Mouse (Mus musculus): Measurements from ENCODE around the gene Pea15a.
"Not testable (repeated sequence)": the region's sequence is repeated elsewhere in the genome, so short reads cannot be mapped to it uniquely, and the experiment has no call there.

Pea15a gene

DNA sequence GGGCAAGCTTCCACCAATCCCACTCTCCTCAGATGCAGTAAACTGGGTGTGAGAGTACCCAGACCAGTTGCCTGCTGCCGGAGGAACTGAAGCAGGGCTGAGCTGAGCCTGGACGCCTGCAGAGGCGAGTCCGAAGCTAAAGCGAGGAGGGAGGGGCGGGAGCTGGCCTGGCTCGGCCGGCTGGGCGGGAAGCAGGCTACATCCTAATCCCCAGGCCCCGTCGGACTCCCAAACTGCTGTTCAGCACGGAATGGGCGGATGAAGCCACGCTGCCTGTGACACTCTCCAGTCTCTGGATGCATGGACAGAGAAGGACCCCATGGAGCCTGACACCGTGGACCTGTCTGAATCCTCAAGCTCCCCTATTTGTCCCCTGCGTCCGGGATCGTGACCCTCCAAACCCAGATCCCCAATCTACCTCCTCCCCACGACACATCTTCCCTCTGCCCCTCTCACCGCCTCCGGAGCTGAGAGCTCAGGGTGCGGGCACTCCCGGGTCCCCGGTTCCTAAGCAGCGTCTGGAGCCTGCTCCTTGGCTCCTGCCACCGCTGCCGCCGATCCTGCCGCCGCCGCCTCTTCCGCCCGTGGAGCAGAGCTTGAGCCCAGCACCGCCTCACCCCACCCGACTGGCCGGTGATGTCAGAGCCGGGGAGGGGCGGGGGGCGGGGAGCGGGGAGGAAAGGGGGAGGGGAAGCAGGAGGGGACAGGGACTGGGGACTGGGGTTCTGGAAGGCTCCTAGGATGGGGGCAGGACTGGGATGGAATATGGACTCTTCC is at the start of gene Pea15a:
Pea15a (minus strand) TSS at position 664 of the 777 bp plus-strand sequence.
- DNase-seq (ENCODE audit: low spot score) = peak; percentile 67

DNA sequence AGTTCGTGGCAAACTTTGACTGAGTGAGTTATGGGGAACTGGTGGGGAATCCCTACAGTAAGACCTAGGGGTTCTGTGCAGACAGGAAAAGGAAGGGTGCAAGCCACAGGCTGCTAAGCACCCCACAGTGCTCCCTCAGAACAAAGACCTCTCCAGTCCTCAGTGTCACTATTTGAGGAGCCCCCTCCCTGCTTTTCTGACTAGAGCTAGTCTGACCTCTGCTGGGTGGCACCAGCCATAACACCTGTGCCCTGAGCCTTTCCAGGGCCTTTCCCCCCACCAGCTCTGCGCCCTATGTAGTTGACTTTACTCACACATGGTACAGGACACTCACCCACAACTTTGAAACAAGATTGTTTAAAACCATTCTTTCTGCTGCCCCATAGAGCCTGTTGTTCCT is 41.1 kb upstream of the Pea15a start:
- DNase-seq (ENCODE audit: low spot score) = no peak

DNA sequence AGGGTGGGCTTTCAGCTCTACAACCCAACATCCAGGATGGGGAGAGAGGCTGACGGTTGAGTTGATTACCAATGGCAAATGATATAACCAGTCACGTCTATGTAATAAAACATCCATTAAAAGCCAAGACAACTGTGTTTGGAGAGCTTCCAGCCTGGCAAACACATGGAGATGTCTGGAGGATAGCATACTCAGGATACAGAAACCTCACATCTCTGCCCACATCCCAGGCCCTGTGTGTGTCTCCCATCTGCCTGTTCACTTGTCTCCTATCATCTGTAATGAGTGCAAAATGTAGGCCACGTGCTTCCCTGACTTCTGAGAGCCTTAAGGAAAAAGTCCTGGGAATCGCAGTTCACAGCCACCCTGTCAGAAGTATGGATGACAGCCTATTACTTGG is 40.6 kb upstream of the Pea15a start:
- no peak for DNase-seq (ENCODE audit: low spot score)

DNA sequence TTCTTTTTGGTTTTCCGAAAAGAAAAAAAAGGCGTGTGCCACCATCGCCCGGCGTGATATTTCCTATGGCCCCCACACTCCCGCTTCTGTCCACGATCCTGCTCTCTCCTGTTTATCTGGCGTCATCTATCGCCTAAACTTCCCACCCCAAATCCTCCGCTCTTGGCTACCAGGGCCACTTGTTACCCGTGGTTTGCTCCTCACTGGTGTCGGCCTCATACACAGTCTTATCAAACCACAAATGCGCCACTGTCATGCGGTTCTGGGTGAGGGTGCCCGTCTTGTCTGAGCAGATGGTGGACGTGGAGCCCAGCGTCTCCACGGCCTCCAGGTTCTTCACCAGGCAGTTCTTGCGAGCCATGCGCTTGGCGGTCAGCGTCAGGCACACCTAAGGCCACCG is 38.0 kb upstream of the Pea15a start:
- not testable (repeated sequence) for DNase-seq (ENCODE audit: low spot score)

- DNase-seq (ENCODE audit: low spot score) = no peak
Measured at GRCm38 (mm10) chr1:172243547-172244205, 37.1 kb upstream of the Pea15a start.

DNA sequence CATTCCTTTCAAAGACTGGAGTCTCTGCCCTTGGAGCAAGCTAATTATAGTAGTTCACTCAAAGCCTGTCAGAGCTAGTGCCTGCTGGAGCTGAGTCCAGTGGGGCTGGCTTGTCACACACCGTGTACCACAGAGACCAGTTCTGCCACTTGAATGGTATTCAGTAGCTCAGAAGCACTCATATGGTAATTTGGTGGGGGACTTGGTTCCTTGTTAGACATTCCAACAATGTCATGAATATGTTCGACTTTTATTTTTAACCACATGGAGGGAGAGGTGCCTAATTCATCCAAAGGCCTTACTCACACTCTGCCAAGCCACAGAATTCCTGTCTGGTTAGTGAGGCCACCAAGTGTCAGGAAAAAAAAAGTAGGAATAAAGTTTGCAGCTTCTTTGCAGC is 35.8 kb upstream of the Pea15a start:
- no peak for DNase-seq (ENCODE audit: low spot score)

DNA sequence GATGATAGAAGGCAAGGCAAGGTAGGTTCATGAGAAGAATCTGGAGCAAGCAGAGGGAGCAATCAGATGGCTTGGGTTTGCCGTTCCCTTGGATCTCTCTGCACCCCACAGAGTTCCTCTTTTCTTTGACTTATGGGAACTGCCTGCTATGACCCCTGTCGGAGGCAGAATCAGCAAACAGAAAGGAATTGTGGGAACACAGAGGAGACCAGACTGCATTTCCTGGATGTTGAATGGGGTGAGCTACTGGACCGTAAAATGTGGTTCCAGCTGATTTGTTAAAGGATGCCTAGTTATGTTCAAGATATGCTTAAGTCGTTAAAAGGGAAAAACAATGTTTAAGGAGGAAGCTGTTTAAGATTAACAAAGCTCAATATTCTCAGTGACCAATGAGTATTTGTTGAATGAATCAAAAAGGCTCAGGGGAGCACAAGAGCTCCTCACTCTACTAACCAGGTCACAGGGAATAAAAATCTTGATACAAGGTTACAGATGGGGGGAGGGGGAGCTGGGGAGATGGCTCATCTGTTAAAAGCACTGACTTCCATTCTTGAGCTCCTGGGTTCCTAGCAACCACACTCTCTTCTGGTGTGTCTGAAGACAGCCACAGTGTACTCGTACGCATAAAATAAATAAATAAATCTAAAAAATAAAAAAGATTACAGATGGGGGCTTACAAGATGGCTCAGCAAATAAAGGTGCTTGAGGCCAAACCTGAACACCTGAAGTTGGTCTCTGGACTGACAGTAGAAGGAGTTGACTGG is 34.5 kb upstream of the Pea15a start:
- no peak for DNase-seq (ENCODE audit: low spot score)

DNA sequence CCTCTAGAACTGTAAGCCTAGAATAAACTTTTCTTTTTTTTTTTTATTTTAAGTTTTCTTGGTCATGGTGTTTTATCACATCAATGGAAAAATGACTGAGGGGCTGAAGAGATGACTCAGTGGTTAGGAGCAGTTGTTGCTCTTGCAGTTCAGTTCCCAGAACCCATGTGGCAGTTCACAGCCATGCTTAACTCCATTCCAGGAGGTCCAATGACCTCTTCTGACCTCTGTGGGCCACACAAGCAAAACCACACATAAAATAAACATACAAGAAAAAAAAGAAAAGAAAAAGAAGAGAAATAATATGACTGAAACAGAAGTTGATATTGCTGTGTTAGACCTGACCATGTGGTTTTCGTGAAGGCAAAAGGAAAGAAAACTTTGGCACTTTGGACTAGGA is 22.6 kb upstream of the Pea15a start:
- DNase-seq (ENCODE audit: low spot score) = no peak

DNA sequence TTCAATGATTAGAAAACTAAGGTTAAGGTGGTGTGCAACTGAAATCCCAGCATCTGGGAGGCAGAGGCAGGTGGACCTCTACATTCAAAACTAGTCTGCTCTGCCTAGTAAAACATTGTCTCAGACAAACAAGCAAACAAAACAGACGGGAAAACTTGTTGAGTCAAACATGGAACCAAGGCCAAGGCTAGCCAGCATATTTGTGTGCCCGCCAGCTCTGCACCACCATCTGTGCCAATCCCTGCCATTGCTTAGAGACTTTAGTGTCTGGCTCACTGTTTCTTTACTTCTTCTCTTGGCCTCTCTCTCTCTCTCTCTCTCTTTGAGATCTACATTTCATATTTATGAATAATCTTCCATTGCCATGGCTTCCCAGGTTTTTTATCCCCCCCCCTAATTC is 21.6 kb upstream of the Pea15a start:
- DNase-seq (ENCODE audit: low spot score) = no peak

DNA sequence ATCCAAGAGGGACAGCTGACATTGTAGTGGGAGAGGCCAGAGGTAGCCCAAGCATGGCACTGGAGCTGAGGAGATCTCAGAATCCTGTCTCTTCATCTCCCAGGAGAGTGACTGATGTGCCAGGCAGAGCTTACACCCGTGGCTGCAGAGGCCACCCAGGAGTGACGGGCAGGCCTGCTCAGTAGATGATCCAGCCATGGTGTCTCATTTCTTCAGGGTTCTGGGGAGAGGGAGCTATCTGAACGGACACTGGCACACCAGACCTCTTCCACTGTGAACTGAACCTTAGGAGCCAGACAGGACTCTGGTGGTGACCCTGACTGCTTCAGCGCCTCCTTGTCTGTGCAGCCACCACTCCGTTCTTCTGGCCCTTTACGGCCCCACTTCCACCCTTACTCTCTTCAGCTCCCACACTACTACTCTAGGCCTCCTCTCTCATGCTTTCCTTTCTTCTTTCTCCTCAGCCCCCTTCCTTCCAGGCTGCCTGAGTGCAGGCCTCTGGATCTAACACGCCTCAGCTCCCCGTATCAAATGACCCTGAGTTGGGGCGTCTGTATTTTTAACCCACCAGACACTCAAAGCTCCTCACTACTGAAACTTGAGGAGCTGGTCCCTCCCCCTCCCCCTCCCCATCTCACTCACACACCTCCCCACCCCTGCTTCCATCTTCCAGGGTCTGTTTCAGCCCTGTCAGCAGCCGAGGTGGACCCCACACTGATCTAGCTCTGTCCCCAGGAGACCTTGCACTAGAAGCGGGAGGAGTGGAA is 14.9 kb upstream of the Pea15a start:
- no peak for DNase-seq (ENCODE audit: low spot score)

DNA sequence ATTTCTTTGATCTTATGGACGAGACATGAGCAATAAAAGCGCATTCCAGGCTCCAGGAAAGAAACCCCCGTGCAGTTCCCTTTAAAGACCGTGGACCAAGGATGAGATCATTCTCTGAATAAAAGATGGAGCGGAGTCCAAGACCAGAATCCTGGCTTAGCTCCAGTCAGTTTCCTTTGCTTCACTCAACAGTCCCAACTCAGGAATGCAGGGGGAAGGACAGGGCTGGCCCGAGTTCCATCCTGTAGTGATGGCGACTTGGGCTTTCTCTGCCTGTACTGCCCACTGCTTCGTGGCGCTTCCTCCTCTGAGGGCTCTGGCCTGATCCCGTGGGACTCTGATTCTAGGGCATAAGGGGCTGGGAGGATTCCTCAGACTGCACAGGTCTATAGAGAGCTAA is 13.8 kb upstream of the Pea15a start:
- no peak for DNase-seq (ENCODE audit: low spot score)

DNA sequence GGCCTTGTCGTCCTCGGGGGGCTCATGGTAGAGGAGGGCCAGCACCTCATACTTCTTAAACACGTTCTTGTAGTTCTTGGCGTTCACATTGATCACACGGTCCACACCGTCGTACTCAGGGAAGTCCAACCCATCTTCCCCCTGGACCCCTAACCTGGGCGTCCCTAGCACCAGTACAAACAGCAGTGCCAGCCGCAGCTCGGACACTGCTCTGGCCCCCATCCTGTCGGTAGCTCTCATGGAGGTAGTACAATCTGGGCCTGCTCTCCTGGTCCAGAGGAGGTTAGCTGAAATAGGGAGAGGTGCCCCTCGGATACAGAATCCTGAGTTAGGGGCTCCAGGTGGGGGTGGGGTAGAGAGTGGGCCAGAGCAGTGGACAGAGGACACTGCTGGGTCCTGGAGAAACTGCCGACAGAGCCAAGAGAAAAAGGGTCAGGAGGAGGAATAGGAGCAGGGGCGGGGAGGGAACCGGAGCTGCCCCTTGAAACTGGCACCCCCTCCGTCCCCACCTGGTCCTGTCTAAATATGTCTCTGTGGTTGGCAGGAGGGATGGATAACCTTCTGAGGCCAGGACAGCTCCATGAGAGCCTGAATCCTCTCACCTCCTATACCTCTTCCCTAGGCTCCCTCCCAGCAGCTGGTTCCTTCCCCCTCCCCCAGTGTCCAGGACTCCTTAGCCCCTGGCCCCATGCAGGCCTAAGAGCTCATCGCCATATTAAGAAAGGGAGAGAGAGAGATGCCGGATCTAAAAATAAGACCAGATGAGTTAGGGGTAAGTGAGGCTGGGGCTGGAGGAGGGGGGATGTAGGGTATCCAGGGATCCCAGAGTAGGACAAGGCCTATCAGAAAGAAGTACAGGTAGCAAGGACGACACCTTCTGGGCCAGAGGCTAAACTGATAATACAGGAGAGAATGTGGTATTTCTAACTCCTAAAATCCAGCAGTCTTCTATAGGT is 13.1 kb upstream of the Pea15a start, which contains the start of gene Casq1:
Casq1 (minus strand) TSS at position 418 of the 956 bp plus-strand sequence.
- DNase-seq (ENCODE audit: low spot score) = no peak

DNA sequence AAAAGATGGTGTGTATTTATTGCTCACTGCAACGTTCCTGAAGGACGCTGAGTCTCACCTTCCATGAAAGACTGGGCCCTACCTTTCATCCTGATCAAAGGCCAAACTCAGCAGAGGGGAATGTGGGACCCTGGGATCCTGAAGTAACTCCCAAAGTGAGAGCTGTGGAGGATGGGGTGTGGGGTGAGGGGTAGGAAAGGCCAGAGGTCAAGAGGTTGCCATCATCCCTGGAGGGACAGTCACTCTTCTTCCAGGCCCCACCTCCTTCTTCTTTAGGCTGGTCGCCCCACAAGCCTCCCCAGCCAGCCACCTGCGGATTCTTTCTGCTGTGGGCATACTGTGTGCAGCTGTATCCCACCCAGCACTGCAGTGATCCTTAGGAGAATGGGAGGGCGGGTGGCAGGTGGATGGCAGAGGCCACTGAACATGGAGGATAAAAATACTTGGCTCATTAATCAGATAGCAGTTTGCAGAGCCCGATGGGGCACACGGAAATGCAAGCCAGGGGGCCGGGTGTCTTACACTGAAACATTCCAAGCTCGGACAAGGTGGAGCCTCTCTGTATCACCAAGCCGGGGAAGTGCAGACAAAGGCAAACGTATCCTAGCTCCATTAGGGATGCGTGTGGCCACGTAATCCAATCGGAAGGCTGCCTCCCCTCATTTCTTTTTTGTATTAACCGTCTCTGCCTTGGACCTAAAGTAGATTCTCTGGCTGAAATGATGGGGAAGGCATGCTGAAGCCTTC is 11.7 kb upstream of the Pea15a start:
- DNase-seq (ENCODE audit: low spot score) = no peak

GRCm38 (mm10) chr1:172217148-172217547 is 10.5 kb upstream of the Pea15a start:
- peak; percentile 88 for DNase-seq (ENCODE audit: low spot score)

DNA sequence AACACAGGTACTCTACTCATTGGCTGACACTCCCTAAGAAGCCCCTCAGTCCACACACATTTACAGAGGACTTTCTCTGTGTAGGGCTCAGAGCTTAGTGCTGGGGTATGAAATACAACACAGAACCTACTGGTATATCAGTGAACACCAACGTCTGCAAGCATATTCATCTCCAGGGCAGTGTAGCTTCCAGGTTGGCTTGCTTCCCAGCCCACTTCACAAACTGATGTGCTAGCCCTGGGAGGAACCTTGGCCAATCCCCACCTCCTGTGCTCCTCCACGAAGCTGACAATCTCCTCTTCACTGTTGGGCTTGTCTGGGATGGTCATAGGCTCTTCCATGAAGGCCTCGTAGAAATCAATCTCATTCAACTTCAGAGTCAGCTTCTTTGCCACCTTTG is 8.1 kb upstream of the Pea15a start:
- no peak for DNase-seq (ENCODE audit: low spot score)

GRCm38 (mm10) chr1:172213771-172214170 is 7.2 kb upstream of the Pea15a start:
- no peak for DNase-seq (ENCODE audit: low spot score)

- DNase-seq (ENCODE audit: low spot score) = no peak
Measured at GRCm38 (mm10) chr1:172212776-172213175, 6.2 kb upstream of the Pea15a start.

- no peak for DNase-seq (ENCODE audit: low spot score)
Measured at GRCm38 (mm10) chr1:172207111-172207584, 544 bp upstream of the Pea15a start.

DNA sequence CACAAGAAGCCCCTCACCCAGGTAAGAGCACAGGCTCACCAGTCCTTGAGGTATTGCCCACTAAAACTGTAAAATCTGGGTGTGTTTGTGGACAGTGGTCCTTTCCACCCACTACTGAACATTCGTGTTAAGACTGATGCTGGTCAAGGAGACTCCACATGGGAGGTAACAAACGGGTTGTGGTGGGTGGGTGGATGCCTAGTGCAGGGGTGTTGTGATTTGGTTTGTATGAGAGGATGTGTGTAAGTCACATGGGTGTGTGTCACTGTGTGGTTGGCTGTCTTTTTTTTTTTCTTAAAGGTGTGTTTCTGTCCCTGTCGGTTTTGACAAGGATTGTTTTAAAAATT is 890 bp downstream of the Pea15a start:
- no peak for DNase-seq (ENCODE audit: low spot score)

Measured in ovary, postnatal 10 days (tissue).